Mouse (Mus musculus) MN1 (cell line): ENCODE results near the gene Pnma3.
"Not testable (repeated sequence)": the region's sequence is repeated elsewhere in the genome, so short reads cannot be mapped to it uniquely, and the experiment has no call there.

ENCODE experiments used
- DNase-seq: peaks from one replicate; pipeline ENCODE4 v3.0.0-alpha.2; 2016; ENCODE audit warnings: low spot score

The Pnma3 gene

DNA sequence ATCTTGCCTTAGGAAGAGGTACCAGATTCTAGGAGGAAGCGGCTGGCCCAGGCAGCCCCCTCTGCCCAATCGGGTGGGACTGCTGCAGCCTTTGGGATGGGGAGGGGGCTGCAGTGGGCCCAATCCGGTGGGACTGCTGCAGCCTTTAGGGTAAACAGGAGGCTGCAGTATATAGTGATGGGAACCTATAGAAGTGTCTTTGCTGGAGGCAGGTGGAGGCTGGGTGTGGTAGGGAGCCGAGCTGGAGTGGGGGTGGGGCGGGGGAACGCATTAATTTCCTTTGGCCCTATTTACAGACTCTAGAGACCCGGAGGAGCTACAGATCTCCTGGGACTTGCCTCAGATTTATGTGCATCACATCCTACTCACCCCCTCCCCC lies at the start of gene Pnma3:
Gene Pnma3 (plus strand): TSS at position 373 of the 379 bp plus-strand sequence.
- no peak for DNase-seq

DNA sequence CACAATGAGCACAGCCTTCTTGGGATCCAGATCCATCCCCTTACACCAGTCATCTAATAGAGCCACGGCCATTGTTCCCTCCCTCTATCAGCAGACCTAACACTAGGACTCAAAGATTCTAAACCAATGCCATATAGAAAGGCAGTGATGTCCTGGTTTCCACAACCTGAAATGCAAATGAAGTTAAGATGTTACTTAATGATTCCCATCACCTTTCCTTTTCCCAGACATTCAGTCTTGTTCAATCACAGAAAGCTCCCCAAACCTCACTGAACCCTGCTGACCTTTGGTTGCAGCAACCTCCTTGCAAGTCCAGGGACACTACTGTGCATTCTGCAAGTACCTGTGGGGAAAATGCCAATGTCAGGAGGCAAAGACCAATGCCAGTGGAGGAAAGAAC lies 27.6 kb upstream of the Pnma3 start, which contains the start of gene Pnma5:
Gene Pnma5 (minus strand): TSS at position 101 of the 400 bp plus-strand sequence.
- DNase-seq, result no peak

GRCm38 (mm10) chrX:73038831-73039230 lies 25.8 kb upstream of the Pnma3 start:
- DNase-seq, result no peak

DNA sequence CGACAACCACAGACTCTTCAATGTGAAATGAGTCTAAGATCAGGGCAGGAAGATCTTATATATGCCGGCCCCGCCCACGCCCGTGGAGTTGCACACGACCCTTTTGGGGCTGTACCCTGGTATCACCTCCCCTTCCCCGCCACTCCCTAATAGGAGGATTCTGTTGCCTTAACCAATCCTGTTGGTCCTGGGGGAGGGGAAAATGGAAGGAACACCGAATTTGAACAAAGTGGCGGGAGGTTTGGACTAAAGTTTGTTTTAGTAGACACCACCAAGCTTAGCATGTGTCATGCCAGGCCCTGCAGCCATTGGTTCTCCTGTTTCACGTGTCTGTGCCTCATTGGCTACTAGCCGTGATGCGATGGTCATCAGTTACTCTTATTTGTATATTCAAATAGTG lies 24.9 kb upstream of the Pnma3 start:
- no peak for DNase-seq

GRCm38 (mm10) chrX:73053860-73054563 lies 10.6 kb upstream of the Pnma3 start:
- DNase-seq, result peak; percentile 85

GRCm38 (mm10) chrX:73061528-73061927 lies 3.1 kb upstream of the Pnma3 start:
- DNase-seq, result no peak

DNA sequence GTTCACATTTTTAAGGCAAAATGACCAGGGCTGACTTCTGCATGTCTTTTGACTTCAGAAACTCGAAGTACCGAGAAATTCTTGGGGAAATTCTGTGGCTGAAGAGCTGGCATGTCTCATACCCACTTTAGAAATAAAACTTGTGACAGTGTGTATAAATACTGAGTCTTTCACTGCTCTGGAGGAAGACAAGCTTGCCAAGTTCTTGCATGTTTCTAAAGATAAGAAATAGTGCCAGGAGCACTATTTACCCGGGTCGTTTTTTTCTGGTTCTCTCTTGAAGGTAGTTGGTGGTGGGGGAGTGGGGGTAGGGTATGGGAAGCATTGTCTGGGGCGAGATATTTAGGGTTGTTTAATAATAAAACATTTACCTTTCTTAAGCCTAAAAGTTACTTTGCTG lies 2.3 kb upstream of the Pnma3 start:
- no peak for DNase-seq

- DNase-seq, result no peak
Measured at GRCm38 (mm10) chrX:73063512-73064414, 824 bp upstream of the Pnma3 start.

- not testable (repeated sequence) for DNase-seq
Measured at GRCm38 (mm10) chrX:73066765-73067312, 2.3 kb downstream of the Pnma3 start.

DNA sequence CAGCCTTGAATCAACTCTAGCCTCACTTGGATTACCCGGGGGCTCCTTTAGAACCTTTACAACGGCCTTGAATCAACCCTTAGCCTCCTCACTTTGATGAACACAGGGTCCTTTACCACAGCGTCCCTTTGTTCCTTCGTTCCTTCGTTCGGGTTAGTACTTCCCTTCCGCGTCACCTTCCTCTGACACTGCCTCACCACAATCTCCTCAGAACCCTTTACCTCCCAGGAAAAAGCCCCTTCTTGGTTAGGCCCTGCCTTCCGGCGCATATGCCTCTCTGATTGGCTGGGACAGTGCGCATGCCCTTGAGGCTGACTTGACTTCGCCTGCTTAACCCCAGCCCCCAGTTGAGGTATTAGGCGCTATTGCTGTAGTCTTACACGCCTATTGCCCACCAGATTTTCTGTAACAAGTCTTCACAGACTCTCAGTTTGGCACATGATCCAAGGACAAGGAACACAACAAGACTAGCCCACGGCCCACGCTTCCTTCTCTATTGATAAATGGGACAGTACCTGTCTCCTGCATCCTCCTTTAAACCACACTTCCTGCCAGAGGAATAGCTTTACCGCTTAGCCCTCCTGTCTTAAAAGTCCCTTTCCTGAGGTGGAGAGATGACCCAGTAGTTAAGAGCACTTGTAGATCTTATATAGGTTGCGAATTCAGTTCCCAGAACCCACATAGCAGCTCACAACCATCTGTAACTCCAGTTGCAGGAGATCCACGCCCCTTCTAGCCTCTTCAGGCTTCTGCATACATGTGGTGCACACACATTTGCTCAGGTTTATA lies 17.9 kb downstream of the Pnma3 start, which contains the start of gene Xlr4a:
Gene Xlr4a (minus strand): TSS at position 212 of the 789 bp plus-strand sequence.
- DNase-seq, result not testable (repeated sequence)

- DNase-seq, result peak; percentile 59
Measured at GRCm38 (mm10) chrX:73096941-73097508, 32.4 kb downstream of the Pnma3 start, which contains the start of gene Xlr3a. Gene Xlr3a (minus strand): TSS chrX:73097095.

DNA sequence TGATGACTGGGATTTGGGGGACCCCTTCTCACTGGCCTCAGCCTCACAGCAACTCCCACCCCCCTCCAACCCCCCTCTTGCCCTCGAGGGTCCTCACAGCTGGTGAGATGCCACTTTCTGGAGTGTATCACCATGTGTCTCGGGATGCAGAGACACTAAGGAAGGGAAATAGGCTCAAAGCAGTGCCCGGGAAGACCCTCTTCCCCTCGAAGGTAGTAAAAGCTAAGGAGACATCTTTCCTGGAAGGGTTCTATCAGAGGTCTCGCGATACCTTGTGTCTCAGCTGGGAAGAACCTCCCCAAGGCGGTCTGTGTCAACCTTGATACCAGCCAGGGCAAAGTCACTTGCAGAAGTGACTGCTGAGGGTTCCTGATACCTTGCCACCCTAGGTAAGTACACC lies 52.2 kb downstream of the Pnma3 start, which contains the start of gene Gm14685:
Gene Gm14685 (plus strand): TSS at position 301 of the 400 bp plus-strand sequence.
- DNase-seq, result not testable (repeated sequence)
